Mouse (Mus musculus) brain, embryonic 14.5 days (tissue): ENCODE results near the gene Lmln. TPM values are rescaled to one million over a fixed set of nuclear protein-coding genes. Genes with fewer than 3 reads are reported as not detected.
A peak's percentile ranks its signal among the peaks of the same experiment; 100 is the strongest.

Source experiments
- DNase-seq: peaks from one replicate; pipeline ENCODE4 v3.0.0-alpha.2; 2011; ENCODE audit warnings: low read depth
- CTCF ChIP-seq: fragments of 200-500 bp; IDR thresholded peaks from 2 replicates; pipeline ENCODE4 v1.5.1; 2012; ENCODE audit warnings: inconsistent platforms, mild to moderate bottlenecking, moderate library complexity, borderline replicate concordance; ENCODE audit not compliant: insufficient read depth, insufficient read length; ENCODE audit errors: extremely low read depth
- POLR2A ChIP-seq: fragments of 200-500 bp; IDR thresholded peaks from 2 replicates; pipeline ENCODE4 v1.6.1; 2012; ENCODE audit warnings: mild to moderate bottlenecking, inconsistent platforms, borderline replicate concordance; ENCODE audit not compliant: poor library complexity, insufficient read depth, insufficient read length, severe bottlenecking; ENCODE audit errors: extremely low read depth
- polyA plus RNA-seq: library from polyadenylated mRNA; depleted of rRNA; stranded (reverse); fragments of >200 nt; gene quantifications from 2 replicates; pipeline ENCODE4 v1.2.3, GENCODE M21; 2012; rRNA removed

Lmln gene
- polyA plus RNA-seq: 5.8 and 9.6 TPM in 2 replicates

- peak; percentile 98 for DNase-seq
- TF ChIP-seq POLR2A: peak; percentile 60; the same call in 1 of the 2 replicates
- no peak for TF ChIP-seq CTCF
Observed at GRCm38 (mm10) chr16:33062024-33062681, at the start of gene Lmln. Gene Lmln, plus strand, starts transcription at chr16:33062521.

GRCm38 (mm10) chr16:33013801-33014200 lies 48.5 kb upstream of the Lmln start:
- no peak for DNase-seq
- TF ChIP-seq POLR2A: no peak
- no peak for TF ChIP-seq CTCF

DNA sequence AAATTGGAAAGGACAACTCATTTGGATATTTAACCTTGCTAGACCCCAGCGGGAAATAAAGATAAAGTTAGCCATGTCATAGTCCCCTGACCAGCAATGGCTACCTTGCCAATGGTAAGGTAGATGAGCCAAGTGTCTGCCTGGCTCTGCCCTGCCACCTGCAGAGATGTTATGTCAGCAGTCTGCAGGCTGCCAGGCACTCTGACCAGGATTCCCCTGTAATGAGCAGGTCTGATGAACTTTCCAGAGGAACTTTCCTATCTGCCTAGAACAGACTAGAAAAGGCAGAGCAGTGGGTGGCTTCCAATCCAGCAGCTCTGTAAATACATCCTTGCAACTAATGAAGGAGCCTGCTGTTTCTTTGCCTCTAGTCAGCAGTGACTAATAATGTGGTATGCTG lies 47.4 kb upstream of the Lmln start:
- DNase-seq: peak; percentile 20
- no peak for TF ChIP-seq CTCF
- TF ChIP-seq POLR2A: no peak

- no peak for DNase-seq
- no peak for TF ChIP-seq POLR2A
- TF ChIP-seq CTCF: no peak
Observed at GRCm38 (mm10) chr16:33015396-33015907, 46.9 kb upstream of the Lmln start.

- TF ChIP-seq CTCF: no peak
- TF ChIP-seq POLR2A: no peak
- DNase-seq: no peak
Observed at GRCm38 (mm10) chr16:33015986-33016385, 46.3 kb upstream of the Lmln start.

DNA sequence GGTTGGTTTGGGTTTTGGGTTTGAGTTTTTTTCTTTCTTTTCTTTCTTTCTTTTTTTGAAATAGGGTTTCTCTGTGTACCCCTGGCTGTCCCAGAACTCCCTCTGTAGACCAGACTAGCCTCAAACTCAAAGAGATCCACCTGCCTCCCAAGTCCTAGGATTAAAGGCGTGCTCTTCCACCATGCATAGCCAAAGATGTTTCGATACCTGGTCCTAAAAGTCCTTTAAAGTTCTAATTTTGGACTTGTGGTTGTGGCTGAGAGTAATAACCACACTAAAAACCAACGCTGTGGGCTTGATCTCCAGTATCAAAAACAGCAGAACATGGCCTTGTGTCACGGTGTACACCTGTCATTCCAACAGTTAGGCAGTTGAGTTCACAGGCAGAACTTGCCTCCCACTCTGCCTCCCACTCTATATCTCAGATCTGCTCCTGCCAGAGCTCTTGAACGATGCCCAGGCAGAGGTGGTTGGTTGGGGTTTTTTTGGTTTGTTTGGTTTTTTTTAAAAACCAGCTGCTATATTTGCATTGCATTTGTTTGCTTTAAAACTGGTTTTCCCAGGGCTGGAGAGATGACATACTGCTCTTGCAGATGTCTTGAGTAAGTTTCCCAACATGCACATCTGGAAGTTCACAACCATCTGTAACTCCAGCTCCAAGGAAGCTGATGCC lies 44.5 kb upstream of the Lmln start:
- TF ChIP-seq POLR2A (no peak), CTCF (no peak)

GRCm38 (mm10) chr16:33019117-33019770 lies 43.1 kb upstream of the Lmln start:
- DNase-seq: no peak
- no peak for TF ChIP-seq POLR2A
- no peak for TF ChIP-seq CTCF

More for the DNA sequence above, 44.5 kb upstream of the Lmln start:
- DNase-seq: no peak

DNA sequence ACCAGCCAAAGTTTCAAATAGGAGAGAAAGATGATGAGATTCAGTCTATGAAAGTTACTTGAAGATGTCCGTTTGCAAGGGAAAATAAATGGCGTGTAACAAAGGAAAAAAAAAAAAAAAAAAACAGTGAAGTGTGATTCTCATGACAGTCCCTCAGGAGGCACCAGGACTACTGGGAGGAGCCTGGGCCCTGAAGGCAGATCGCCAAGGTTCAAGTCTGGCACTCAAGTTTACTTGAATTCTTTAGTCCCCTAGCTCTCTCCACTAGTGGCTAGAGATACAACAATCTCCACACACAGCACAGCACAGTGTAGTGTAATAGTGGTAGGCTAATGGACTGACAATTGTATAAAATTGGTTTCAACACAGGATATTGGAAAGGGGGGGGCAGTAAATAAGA lies 40.9 kb upstream of the Lmln start:
- DNase-seq: no peak
- TF ChIP-seq CTCF: no peak
- TF ChIP-seq POLR2A: no peak

- TF ChIP-seq POLR2A: no peak
- peak; percentile 91 for TF ChIP-seq CTCF
- DNase-seq: peak; percentile 81
Observed at GRCm38 (mm10) chr16:33023750-33024149, 38.6 kb upstream of the Lmln start.

GRCm38 (mm10) chr16:33024456-33025104 lies 37.7 kb upstream of the Lmln start:
- peak; percentile 65 for DNase-seq
- TF ChIP-seq POLR2A: no peak
- no peak for TF ChIP-seq CTCF

GRCm38 (mm10) chr16:33026357-33026756 lies 36.0 kb upstream of the Lmln start:
- no peak for DNase-seq
- no peak for TF ChIP-seq CTCF
- TF ChIP-seq POLR2A: no peak
